Mouse (Mus musculus): ENCODE measurements around the gene Mb21d2. TPM values are rescaled to one million over a fixed set of nuclear protein-coding genes. Genes with fewer than 3 reads are reported as not detected.

The Mb21d2 gene
- total RNA-seq, 4 experiments from 2014 or later, result 7.9 to 9.2 (median 8.6) TPM

DNA sequence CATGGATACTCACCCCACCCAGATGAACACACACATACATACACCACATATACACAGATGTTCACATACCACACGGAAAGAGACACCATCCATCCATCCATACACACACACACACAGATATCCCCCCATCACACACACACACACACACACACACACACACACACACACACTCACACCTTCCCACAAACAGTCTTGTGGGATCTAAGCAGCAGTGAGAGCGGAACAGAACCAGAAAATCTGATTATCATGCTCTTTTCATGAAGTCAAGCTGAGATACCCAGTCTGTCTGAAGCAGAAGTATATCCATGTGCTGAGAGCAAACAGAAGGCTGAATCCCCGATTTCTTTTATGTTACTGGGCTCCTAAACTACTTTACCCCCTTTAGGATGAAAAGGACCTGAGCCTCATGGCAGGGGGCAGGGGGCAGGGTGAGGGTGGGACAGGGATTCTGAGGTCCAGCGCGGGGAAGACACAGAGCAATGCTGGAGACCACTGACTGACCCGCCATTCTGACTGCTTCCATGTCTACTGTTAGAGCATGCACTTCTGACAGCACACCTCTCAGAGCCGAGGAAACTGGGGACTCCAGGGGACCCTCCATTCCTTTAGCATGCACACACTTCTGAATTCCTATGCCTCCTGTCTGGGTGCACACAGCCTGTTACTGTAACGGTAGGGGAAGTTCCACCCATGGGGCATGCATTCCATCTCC, 62.7 kb downstream of the Mb21d2 start:
- no peak for DNase-seq (ENCODE audit: low spot score)

GRCm38 (mm10) chr16:28863616-28864015, 65.9 kb downstream of the Mb21d2 start:
- DNase-seq (ENCODE audit: low spot score), result no peak

- DNase-seq (ENCODE audit: low spot score), result peak; percentile 17
Observed at GRCm38 (mm10) chr16:28862093-28862492, 67.4 kb downstream of the Mb21d2 start.

DNA sequence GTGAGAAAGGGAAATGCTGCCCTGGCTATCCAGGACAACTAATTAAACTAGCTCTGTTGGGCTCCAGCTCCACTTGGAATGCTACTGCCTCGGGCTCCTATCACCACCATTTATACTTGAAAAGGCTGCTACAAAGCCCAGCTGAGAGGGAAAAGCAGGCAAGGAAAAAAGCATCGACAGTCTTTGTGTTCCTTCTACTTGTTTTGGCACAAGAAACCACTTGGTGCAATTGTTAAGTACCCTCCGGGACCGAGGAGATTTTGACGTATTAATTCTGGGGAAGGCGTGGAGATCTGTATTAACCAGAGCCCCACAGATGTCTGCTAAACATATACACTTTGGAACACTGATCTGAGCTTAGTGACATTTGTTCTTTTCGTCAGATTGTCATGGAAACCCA, 69.8 kb downstream of the Mb21d2 start:
- no peak for DNase-seq (ENCODE audit: low spot score)

- DNase-seq (ENCODE audit: low spot score), result no peak
Observed at GRCm38 (mm10) chr16:28859009-28859288, 70.5 kb downstream of the Mb21d2 start.

DNA sequence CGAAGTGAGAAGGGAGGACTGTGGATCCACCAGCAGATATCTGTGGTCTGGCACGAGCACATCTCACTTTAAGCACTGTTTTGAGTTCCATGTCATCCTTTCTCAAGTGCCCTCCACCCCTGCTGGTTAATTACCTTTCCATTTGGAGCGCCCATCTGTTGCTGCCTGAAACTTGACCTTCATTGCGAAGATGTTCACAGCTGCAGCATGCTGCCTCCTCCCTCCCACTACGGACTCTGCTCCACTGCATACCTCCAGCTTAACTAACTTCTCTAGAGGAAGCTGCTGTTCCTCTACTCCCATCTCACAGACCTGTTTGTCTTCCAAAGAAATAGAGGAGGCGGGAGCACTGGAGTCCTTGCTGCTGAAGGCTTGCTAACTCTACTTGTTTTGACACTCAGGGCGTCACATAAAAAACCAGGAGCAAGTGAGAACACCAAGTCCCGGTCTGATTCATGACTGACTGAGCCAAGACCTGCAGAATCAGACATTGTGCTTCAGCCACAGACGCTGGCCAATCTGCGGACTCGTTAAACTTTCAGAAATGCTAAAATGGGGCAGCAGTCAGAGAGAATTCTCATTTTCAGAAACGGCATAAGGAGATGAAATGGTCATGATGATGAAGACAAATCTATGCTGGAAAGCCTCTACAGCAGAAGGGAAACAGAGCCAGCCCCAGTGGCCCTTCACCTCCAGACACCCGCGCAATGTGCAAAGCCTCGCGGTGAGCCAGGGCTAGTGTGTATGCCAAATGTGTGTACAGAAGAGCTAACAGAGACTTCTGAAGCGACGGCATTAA, 71.1 kb downstream of the Mb21d2 start:
- no peak for DNase-seq (ENCODE audit: low spot score)

DNA sequence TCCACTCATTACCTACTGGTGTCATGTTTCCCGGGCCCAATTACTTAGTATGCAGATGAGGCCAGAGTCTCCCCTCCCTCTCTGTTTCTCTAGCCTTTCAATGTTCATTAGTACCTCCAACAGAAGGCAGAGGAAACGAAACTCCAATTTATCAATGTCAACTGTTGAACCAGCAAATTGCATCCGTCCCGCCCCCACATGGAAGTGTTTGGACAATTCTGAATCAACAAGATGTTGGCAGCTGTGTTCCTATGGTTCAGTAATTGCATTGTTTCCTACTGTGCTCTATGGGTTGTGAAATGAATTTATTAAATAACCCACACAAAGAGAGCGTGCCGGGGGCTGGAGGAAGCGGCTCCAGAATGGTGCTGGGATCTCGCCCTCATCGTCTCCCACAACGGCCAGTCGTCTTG, 78.1 kb downstream of the Mb21d2 start:
- DNase-seq (ENCODE audit: low spot score), result peak; percentile 21

GRCm38 (mm10) chr16:28850881-28851280, 78.6 kb downstream of the Mb21d2 start:
- DNase-seq (ENCODE audit: low spot score), result no peak

- DNase-seq (ENCODE audit: low spot score), result no peak
Observed at GRCm38 (mm10) chr16:28846123-28846522, 83.3 kb downstream of the Mb21d2 start.

GRCm38 (mm10) chr16:28845336-28845735, 84.1 kb downstream of the Mb21d2 start:
- no peak for DNase-seq (ENCODE audit: low spot score)

DNA sequence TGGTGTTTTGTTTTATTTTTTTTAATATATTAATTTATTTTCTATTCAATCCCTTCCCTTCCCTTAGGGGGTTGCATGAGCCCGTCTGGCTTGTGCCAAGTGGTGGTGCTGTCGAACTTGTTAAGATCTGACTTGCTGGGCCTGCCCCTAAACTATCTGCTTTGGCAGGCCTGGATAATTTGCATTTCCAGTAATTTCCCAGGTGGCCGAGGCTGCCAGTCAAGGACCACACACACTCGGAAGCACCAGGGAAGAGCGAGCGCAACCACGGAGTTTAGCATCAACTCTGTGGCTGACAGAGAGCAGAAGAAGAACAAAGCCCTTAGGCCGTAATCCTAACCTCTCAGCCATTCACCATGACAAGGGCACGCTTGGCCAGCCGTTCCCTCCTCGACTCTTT, 88.4 kb downstream of the Mb21d2 start:
- DNase-seq (ENCODE audit: low spot score), result no peak

DNA sequence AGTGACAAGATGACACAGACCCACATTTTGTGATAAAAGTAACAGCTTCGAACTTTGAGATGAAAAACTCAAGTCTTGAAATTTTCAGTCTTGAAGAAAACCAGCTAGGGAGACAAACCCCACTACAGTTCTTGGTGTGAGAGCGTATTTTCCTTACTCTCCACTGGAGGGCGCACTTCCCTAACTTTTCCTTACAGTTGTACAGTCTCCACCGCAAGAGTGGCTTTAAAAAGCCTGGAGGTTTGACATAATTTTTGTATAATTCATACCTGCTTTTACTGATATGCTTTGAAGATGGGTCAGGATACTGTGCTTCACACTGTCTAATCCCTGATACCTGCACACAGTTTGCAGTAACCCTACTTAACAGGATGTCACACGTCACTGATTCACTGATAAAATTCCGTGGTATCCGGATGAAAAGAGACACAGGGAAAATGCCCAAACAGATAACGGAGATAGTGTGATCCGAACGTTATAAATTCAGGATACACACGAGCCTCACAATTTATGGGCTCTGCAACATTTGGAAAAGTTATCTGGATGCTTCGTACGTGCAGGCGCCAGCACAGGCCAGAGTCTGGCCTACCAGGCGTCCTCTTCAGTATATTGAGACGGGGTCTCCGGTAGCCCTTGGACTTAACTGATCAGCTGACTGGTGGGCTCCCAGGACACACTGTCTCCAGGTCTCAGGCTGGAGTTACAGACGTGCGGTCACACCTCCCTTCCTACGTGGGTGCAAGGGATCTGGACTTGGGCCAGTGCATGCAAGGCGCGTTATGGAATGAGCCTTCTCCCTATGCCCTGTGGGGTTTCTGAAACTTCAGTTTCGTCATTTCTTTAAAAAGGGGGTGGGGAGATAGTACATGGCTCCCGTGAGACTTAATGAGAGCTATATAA, 89.1 kb downstream of the Mb21d2 start:
- DNase-seq (ENCODE audit: low spot score), result peak; percentile 62

DNA sequence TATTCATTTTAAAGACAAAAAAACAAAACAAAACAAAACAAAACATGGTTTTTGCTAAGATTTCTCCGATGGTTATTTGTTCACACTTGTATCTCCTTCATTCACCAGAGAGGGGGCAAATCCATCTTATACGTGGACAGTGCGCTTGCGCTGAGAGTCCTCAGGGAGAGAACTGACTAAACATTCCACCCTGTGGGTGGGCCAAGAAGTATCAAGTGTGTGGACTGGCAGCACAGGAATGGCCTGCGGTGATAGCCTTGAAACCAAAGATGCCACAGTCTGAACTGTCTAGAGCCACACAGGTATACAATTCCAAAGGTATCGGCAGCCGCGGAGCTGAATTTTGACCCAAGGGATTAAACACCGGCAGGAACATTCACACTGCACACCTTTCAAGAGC, 89.9 kb downstream of the Mb21d2 start:
- DNase-seq (ENCODE audit: low spot score), result no peak

DNA sequence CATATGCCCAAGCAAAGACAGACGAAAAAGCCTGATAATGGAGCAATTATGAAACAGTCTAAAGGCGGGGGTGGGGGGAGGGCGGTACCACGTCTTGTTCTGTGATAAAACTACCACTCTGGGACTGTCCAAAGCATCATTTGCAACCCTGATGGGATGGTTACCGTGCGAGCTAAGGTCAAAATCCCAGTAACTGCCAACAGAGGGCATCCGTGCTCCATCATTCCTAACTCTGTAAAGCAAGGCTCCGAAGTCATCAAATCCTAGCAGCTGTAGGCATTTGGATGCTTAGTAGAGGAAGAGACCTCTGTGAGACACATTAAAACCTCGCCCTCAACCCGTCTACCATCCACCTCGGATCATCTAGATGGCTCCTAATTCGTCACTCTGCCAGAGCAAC, 91.5 kb downstream of the Mb21d2 start:
- DNase-seq (ENCODE audit: low spot score), result peak; percentile 44

DNA sequence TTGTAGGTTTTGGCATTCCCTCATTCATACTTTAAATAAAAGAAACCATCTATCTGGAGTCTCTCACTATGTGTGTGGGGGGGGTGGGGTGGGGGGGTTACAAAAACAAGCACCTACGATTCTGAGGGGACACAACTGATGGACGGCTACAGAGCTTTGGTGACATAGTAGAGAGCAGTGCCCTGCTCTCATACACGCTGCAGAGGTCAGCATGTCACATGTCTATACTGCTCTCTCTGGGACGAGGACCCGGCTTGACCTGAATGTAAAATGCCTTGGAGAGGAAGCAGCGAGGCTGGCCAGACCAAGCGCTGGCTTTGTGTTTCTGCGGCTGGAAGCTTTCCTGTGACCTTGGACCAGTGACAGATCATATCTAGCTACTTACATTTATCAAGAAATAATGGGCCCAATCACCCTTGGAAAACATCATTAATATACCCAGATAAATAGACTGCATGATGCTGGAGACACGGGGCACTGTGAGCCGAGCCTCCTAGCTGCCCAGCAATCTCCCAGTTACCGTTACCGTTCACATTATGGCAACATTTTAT, 97.3 kb downstream of the Mb21d2 start:
- DNase-seq (ENCODE audit: low spot score), result no peak

GRCm38 (mm10) chr16:28829263-28829955, 100.1 kb downstream of the Mb21d2 start:
- DNase-seq (ENCODE audit: low spot score), result no peak

GRCm38 (mm10) chr16:28824781-28825180, 104.7 kb downstream of the Mb21d2 start:
- no peak for DNase-seq (ENCODE audit: low spot score)

DNA sequence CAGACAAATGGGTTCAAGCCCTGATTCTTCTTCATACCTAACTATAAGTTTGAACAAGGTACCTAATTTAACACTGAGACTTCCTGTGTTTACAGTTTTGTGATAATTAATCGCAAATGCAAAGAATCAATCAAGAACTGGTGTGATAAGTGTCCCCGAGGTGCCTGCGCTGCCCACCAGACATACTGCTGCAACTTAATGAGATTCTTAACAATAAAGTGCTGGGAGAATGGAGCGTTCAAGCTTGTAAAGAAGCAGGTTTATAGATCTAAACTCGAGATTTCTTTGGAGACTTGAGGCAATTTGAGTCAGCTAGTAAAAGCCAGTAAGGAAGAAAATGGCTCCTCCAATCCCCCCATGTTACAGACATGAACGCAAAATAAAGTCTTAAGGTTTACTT, 107.7 kb downstream of the Mb21d2 start:
- no peak for DNase-seq (ENCODE audit: low spot score)

- no peak for DNase-seq (ENCODE audit: low spot score)
Observed at GRCm38 (mm10) chr16:28818749-28819285, 110.7 kb downstream of the Mb21d2 start.

DNA sequence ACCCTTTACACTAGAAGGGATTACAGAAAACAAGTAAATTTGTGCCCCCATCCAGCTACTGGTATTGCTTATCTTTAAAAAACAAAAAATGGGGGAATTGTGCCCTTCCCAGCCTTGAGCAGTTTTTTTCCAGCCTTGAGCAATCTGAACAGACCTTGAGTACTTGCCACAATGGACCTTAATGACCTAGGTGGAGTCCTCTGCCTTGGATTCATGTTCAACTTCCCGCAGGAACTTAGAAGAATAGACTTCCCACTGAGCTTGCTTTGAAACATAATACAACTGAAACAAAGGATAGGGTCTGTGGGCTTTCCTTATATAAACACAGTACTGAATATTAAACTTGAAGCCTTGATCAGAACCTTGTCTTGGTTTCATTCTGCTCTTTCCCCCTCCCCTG, 116.2 kb downstream of the Mb21d2 start:
- DNase-seq (ENCODE audit: low spot score), result no peak

- no peak for DNase-seq (ENCODE audit: low spot score)
Observed at GRCm38 (mm10) chr16:28809089-28809488, 120.4 kb downstream of the Mb21d2 start.
